Mouse (Mus musculus) common myeloid progenitor, adult 5-6 weeks (primary cell): ENCODE results near the gene Lamb2. TPM values are rescaled to one million over a fixed set of nuclear protein-coding genes. Genes with fewer than 3 reads are reported as not detected.

ENCODE experiments used
- ATAC-seq: replicated peaks from 2 replicates; pipeline ENCODE4 v1.8.0; 2016; ENCODE audit warnings: low read depth, mild to moderate bottlenecking, moderate TSS enrichment, inconsistent platforms; ENCODE audit not compliant: poor library complexity, severe bottlenecking
- total RNA-seq: library from RNA; stranded (forward); fragments of 200-1000, 187-1606 nt; gene quantifications from 2 replicates; pipeline ENCODE4 v1.2.3, GENCODE M21; 2017

Lamb2 gene
- total RNA-seq: 0.15 and 0.37 TPM in 2 replicates

DNA sequence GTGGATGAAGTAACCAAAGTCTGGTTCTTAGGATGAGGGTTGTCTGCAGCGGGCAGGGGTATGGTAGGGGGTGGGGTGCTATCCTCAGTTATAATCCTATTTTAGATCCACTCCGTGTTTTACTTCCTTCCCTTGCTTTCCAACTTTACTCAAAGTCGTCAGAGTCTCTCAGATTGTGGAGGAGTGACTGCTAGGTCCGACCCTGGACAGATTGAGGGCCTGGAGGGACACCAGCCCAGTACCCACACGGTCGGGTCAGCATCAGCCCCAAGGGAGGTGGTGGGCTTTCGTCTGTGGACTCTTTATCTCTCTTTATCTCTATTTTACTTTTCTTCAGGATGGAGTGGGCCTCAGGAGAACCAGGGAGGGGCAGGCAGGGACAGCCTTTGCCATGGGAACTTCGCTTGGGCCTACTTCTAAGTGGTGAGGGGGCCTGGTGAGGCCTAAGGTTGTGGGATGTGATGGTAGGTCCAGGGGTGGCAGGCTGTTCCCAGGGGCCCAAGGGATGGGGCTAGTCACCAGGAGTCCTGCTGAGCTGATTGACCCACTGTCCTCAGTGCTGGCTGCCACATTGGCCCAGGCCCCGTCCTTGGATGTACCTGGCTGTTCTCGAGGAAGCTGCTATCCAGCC lies at the start of gene Lamb2:
TSS of gene Lamb2 (plus strand) at position 16 of the 631 bp plus-strand sequence.
- ATAC-seq: peak; percentile 48

DNA sequence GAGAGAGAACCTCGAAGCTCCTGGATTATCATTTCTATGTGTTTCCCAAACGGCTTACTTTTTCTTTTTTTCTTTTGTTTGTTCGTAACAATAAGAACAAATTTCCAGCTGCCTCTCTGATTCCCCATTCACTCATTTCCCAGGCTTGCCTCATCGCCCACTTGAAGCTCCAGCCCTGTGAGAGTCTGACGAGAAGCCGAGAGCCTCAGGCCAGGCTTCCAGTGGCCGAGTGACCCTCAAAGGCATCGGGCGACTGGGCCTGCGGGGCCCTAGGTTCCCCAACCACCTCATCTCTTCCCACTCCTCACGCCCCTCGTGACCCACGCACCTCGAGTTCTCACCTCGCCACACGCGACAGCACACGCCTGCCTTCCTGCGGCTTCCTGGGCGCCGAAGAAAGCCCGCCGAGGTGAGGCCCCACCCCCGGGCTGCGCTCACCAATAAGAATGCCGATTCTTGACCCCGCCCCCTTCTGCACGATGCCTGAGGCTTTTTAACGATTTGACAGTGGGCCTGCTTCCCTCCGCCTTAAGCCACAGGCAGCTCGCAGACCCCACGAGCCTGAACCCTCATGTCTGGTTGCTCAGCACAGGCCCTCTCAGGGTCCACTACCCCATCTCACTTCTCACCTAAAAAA lies 48.0 kb upstream of the Lamb2 start:
- ATAC-seq: peak; percentile 72

DNA sequence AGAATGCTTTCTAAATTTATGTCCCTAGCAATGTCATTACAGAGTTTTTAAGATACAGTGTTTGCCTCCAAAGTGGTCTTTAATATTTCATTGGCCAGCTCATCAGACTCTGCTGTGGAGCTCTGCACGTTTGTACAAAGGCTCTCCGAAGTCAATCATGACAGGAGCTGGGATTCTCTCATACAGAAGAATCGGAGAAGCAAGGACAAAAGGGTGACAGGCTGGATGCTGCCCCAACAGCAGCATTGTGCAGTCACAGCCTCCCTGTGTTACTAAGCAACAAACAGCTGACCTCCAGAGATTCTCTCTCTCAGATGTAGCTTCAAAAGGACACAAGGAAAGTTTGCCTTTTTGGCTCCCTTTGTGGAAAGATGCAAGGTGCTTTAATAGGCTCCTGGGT lies 43.4 kb upstream of the Lamb2 start, which contains the start of gene BC048562:
TSS of gene BC048562 (plus strand) at position 301 of the 400 bp plus-strand sequence.
- ATAC-seq: no peak

DNA sequence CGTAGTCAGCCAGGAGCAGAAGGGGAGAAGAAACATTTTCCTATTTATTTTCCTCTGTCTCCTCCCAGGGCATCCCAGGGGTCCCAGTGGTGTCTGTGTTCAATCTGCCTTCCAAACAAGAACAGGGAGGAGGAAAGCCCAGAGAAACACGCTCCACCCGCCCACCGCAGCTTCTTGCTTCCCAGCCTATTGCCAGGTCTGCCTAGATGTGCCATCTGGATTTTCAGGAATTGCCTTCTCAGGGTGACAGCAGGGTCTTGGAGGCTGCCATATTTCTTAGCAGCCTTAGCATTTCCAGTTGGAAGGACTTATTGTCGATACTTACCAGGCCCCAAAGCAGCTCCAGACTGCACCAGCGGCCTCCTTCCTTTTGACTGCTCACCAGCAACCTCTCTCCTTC lies 40.4 kb upstream of the Lamb2 start:
- ATAC-seq: no peak

DNA sequence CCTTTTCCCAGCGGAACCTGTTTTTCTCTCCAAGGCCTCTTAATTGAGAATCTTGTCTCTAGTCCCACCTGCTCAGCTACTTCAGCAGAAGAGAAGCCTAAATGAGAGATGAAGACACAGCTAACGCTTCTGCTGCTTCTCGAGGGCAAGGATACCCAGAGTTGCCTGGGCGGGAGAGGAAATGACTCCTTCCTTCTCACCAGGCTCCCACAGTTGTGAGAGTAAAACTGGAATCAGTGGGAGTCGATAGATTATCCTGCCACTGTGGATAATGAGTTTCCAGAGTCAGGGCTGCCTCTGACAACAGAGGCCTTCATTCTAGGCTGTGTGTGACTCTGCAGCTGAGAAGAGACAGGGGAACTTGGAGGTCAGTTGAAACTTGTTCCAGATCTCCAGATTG lies 39.1 kb upstream of the Lamb2 start:
- ATAC-seq: no peak

DNA sequence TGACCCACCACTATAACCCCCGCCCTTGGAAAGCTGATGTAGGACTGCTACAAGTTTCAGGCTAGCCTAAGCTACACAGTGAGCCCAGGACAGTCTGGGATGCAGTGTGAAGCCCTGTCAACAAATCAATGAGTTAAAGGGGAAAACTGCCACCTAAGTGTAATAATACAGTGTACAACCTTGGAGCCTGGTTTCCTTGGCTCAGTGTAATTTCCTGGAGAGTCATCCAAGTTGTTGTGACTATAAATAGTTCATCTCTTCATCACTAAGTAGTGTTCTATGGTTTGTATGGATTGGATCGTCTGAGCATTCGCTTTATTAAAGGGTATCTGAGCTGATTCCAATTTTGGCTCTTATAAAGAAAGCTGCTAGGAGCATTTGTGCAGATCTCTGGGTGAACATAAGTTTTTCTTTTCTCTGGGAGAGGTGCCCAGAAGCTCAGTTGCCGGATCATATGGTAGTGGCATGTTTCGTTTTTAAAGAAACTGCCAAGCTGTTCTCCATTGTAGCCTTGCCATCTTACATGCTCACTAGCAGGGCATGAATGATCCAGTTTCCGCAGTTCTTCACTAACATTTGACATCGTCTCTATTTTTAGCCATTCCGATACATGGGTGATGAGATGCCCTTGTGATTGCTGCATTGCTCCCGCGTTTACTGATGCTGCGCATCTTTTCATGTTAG lies 38.2 kb upstream of the Lamb2 start:
- no peak for ATAC-seq

DNA sequence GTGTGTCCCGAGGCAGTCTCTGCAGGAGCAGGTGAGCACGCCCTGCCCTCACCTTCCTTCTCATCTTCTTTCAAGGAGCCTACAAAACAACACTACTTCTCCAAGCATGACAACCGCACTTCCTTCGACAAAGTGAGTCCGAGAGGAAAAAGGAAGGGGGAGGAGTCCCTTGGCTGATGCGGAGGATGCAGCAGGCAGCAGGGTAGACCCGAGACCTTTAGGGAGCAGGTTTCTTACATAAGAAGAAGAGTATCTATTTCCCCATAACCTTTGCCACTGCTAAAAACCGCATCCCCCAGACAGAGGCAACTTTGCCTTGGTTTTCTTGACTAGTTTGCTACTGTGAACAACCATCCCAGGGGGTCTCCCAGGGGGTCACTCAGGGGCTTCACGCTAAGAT lies 34.4 kb upstream of the Lamb2 start:
- peak; percentile 63 for ATAC-seq

DNA sequence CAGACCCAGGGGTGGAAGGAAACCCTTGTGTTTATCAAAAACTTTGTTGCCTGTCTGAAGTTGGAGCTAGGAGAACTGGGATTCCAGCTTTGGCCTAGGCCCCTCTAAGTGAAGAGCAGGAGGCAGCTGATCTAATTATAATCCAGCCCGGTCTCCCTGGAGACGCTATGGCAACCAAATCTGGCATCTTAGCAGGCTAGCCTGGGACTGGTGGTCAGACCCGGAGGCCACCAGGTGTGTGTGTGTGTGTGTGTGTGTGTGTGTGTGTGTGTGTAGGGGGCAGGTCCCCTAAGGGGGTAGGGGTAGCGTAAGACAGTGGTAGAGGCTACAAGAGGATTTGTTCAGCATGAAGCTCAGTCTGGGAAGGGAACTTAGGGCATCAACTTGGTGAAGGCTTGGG lies 29.7 kb upstream of the Lamb2 start:
- no peak for ATAC-seq

DNA sequence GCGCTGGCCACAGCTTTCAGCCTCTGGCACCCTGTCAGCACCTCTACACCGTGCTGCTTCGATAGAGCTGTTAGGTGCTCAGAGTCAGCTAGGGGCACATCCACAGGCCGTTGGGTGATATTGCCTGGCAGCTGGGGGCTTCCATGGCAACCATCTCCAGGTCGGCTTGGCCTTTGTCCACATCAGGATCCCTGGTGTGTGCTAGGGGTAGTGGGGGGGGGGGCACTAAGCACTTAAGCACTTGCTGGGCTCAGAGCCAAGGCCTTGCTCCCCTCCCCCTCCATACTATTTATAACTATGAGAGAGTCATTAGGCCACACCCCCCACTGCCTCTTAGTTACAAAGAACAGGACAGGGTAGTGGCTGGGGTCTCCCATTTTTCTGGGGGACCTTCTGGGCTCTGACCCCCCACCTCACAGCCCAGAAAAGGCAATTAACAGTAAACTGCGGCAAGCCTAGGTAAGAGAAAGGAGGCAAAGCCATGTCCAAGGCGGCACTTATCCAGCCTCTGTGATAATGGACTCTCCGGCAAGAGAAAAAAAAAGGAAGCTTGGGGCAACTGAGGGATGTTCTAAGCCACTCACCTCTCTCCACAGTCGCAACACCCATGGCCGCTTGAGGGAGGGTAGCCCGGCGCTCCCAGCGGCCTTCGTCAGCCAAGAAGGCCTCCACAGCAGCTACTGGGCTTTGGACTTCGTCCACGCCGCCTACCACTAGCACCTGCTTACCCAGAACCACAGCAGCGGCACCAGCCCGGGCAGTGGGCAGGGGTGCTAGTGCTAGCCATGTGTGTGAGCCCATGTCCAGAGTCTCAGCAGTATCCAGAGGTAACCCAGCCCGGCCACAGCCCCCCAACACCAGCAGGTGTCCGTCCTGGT lies 29.0 kb upstream of the Lamb2 start:
- ATAC-seq: 0 out of 2 replicates have a peak, but pooled peaks have one; percentile 15

DNA sequence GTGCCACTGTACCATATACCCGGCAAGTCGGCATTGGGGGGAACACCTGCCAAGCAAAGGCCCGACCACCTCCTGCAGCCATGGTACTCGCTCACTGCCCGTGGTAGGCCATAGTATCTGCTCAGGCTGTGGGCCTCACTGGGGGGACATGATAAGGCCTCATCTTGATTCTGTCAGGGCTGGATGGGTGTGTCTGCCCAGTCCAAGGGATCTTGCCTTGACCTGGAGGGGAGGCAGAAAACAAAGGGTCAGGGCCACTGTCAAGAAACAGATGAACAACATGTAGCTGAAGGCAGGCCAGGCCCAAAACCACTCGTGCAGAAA lies 28.4 kb upstream of the Lamb2 start:
- no peak for ATAC-seq

DNA sequence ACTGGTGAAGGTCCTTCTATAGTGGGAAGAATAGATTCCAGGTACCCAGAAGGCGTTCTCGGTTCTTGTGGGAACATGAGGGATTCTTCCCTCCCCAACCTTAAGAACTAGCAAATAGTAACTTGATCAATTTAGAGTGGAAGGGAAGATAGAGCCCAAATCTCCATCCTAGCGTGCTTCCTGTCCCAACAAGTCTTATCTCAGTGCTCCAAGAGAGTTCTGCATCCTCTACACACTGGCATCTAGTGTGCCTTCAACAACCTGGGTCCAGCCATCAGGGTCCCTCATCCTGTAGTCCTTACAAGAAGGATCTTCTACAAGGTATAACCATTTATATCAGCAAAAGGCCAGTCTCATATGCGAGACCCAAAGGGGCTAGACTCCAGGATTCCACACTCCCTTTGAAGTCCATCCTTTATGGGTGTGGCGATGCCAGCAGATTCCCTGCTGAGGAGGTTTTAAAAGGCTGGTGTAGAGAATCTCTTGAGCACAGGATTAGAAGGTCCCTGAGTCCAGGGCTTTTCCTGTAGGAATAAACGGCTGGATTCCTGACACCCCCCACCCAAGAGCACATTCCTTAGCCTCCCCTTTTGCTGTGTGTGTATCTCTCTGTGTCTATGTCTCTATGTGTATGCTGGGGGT lies 27.9 kb upstream of the Lamb2 start:
- no peak for ATAC-seq

DNA sequence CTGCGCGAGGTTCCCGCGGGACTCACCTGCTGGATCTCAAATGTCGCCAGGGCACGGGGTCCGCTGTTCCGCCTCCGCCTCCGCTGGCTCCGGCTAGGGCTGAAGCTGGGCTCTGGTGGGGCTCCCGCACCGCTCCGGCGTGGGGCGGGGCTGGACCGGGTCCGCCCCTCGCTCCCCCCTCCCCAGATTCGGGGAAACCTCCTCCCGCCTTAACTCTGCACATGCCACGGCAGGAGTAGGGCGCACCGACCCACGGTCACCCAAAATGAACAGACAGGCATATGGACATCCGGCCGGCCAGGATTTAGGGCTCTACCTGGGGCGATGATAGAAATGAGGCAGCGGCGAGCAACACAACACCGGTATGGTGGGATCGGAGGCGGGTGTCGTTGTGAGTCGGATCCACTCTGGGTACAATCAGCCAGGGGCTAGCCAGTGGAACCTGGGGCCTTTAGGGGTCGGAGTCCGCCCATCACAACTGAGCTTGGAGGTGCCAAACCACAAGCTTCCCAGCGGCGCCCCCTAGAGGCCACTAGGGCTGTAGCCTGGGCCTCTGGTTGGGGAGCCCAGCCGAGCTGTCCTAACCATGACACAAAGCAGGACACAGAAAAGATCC lies 27.1 kb upstream of the Lamb2 start:
- ATAC-seq: peak; percentile 82

DNA sequence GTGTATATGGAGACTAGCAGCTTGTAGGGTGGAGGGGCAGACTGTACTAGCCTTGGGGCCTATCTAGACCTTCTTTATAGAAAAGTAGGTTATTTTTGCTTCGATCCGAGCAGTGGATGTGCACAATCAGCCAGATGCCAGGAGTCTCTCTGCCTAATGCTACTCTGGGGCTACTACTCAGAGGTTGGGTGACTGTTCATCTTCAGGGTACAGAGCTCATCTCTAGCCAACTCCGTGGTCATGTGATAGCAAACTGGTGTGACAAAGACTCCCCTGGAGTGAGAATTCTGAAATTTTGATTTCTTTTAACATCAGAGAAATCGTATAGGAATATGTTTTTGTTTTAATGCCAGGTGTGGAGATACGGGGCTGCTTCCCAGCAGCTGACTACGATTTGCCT lies 26.6 kb upstream of the Lamb2 start:
- no peak for ATAC-seq

DNA sequence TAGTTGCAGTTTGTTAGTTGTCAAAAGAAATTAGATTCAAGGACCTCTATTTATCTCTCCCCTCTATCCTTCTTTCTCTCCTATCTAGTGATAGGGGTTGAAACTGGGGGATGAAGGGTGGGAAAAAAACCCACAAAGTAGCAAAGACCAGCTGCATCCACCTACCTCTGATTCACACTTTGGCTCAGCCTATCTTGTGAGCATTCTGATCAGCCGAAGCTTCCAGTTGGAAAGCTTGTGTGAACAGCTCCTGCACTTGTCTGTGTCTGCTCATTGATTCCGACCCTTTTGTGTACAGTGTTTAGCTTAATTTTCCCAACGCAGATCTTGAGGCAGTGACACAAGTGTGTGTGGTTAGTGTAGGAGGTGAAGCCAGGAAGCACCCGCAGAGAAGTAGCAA lies 26.1 kb upstream of the Lamb2 start:
- no peak for ATAC-seq

DNA sequence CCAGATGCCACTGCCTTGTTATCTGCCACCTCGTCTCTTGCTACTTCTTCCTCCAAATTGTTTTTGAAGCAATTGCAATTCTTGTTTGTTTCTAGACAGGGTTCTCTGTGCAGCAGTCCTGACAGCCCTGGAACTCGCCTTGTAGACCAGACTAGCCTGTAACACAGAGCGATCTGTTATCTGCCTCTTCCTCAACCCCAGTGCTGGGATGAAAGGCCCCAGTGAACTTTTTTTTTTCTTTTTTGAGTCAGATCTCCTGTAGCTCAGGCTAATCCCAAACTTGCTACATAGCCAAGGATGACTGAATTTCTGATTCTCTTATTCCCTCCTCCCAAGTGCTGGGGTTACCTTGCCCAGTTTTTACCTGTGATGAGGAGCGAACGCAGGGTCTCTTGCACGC lies 25.1 kb upstream of the Lamb2 start:
- ATAC-seq: no peak

DNA sequence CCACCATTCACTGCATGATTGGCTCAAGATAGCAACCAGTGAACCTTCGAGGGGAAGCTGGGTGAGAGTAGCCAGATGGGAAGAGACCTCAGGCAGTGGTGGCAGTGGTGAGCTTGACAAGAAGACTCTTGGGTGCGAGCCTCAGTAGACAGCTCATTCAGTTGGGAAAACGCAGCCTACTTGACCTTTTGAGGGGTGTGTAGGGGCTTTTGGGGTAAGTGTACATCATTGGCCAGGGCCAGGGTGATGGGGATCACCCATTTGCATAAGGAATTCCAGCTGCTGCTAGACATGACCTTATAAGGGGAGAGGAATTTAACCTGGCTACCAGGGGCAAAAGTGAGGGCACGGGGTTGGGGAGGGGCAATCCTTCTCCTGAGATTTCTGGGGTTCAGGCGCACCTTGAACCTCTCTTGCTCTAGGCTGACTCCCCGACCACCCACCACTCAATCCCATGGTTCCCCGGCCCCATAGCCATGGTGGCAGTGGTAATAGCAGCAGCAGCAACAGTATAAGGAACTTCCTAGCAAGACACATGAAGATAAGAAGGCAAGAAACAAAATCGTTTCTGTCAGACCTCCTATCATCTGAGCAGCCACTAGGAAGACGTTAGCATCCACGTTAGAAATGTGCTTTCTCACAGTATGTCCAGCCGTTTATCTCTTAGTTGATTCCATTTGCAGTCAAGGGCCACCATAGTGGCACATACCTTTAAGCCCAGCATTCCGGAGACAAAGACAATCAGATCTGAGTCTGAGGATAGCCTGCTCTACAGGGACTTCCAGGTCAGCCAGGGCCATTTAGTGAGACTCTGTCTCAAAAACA lies 23.6 kb upstream of the Lamb2 start:
- ATAC-seq: no peak

DNA sequence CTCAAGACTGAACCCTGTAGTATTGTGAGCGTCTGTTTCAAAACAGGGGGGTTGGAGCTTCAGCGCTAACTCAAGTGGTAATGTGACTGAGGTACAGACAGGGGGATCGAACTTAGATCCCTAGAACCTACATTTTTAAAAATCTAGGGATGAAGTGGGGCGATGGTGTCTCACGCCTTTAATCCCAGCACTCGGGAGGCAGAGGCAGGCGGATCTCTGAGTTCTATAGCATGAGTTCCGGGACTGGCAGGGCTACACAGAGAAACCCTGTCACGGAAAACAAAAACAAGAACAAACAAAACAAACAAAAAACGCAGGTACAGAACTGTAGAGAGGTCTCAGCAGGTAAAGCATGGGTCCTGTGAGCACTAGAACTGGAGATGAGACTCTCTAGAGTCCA lies 22.6 kb upstream of the Lamb2 start:
- ATAC-seq: no peak

DNA sequence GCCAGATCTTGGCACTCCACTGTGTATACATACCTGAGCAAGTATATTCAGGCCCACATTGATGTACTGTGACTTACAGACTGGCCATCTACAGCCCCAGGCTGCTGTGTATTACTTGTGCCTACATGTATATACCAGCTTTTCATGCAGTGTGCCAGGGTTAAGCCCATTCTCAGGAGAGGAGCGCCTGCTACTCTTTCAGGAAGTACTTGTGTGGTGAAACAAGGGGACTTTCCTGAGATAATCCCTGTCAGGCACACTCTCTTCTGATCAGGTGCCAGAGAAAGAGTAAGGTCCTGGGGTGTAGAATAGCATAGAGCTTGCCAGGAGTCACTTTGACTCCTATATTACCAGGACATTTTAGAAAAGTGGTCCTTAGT lies 19.6 kb upstream of the Lamb2 start:
- peak; percentile 16 for ATAC-seq
